Mouse (Mus musculus): ENCODE data around the gene Acad10.

GRCm38 (mm10) chr5:121592064-121592815, 68.1 kb downstream of the Acad10 start:
- TF ChIP-seq POLR2A (IDR thresholded peaks at IDR 0.05; ENCODE audit: borderline replicate concordance, extremely low read depth, insufficient read depth, insufficient read length, poor library complexity, severe bottlenecking) (no peak), CTCF (IDR thresholded peaks at IDR 0.05; ENCODE audit: borderline replicate concordance, extremely low read depth, insufficient read depth, insufficient read length) (no peak)

Data from brain, embryonic 14.5 days (tissue).